Mouse (Mus musculus) heart, postnatal 36 days (tissue): ENCODE measurements around the gene Fbxo33. TPM values are rescaled to one million over a fixed set of nuclear protein-coding genes. Genes with fewer than 3 reads are reported as not detected.
"Not testable (repeated sequence)": the region's sequence is repeated elsewhere in the genome, so short reads cannot be mapped to it uniquely, and the experiment has no call there.

Experiments used
- DNase-seq, 2 experiments: peaks; one replicate each; pipeline ENCODE4 v3.0.0; 2021 to 2022
- intact Hi-C: fragments of 180-260 bp; cut with DNase I; formaldehyde crosslinking; loops from one replicate; pipeline ENCODE4 v1.15.1; 2025
- total RNA-seq, 2 experiments: library from RNA; stranded (reverse); gene quantifications; 2 replicates each; pipeline ENCODE4 v1.2.3; 2021

The Fbxo33 gene
- total RNA-seq = 10 to 100 TPM in 1 of 2 experiments, 1 to 10 TPM in 1; 9.0 to 10.7 TPM

DNA sequence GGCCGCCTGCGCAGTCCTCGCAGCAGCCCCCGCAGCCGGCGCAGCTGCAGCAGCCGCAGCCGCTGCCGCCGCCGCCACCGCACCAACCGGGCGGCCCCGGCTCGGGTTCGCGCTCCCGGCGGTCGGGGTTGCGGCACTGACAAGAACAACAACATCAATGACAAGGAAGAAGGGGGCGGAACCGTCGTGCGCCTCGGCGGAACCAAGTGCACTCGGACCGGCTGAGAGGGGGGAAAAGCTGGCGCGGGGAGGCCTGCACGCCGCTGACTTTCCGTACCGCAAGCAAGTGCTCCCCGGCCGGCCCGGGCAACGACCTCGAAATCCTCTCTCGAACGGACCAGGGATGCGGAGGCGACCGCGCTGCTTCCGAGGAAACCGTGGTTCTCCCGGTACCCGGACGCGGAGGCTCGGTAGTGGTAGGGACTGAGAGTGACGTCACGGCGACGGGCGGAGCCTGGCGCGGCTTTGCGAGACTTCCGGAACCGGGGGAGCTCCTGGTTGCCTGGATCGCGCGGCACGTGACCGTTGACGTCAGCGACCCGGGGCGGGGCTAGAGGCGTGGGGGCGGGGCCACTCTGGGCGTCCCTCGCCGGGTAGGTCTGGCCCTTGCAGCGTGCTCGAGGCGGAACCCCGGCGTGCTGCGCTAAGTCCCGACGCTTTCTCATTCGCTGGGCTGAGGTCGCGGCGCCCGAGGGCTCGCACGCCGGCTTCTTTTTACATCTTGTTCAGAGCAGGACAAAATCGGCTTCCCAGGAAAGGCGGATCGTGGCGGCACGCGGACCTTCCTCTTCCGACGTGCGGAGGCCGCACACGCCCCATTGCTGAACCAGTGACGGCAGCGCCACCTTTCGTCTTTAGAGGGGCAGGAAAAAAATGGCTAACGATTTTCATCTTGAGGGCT, at the start of gene Fbxo33:
TSS of gene Fbxo33 (minus strand) at position 401 of the 901 bp plus-strand sequence.
- intact Hi-C loops = loop anchor here (2.0 to 5.0 kb wide), 3 partner anchors 89 to 207 kb away; partner anchors contain the start of genes Gemin2, Pnn and Sec23a
- peak; percentile 96 to 97 for DNase-seq

DNA sequence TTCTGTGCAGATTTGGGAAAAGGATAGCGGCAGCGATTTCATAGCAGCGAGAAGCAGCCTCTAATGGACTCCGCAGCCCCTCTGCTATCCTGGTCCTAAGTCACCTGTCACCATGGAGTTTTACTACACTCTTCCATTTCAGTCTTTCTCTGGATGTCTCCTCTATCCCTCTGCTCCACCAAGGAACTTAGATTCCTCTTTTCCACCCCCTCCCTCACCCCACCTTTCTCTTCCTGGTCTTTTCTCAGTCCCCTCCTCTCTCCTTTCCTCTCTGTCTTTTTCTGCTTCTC, 46.4 kb upstream of the Fbxo33 start:
- intact Hi-C loops = loop anchor here (10.0 kb wide), 1 partner anchor 1319 kb away; no protein-coding TSS in a partner anchor
- DNase-seq = no peak

DNA sequence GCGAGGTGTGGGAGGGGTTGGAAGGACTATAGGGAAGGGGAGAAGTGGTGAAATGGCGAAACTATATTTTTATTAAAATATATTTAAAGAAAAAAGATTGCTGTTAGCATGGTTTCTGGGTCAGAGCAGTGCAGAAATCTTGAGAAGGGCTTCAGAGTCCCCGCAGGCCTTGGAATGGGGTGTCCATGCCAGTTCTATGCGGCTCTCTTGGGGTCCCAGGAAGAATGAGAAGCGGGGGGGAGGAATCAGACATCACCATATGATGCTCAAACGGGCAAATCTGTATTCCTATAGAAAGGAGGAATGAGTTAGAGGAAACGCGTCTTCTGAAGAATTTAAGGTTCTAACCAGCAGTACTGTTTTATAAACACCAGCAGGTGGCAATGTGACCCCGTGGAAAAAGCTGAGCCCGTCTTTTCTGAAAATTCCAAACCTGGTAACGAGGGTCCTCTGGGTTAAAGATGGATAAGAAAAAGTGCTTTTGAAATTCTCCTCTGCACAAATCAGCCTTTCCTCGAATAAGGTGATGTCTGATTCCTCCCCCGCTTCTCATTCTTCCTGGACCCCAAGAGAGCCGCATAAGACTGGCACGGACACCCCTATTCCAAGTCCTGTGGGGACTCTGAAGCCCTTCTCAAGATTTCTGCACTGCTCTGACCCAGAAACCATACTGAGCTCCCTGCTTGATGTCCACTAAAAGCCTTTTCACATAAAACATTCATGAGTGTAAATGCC, 45.8 kb upstream of the Fbxo33 start:
- DNase-seq = no peak
- intact Hi-C loops = loop anchor here (10.0 kb wide), 1 partner anchor 1319 kb away; no protein-coding TSS in a partner anchor

DNA sequence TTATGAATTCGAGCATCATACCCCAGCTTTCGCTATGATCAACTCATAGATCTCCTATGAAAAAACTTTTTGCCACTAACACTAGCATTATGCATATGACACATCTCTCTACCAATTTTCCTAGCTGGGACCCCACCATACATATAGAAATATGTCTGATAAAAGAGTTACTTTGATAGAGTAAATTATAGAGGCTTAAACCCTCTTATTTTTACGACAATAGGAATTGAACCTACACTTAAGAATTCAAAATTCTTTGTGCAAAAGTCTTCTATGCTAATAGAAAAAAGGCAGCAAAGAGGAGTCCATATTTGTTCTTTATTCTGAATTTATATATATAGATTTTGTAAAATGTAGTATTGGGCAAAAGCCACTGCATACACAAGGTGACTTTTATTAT, 43.3 kb upstream of the Fbxo33 start:
- intact Hi-C loops = loop anchor here (10.0 kb wide), 1 partner anchor 1322 kb away; no protein-coding TSS in a partner anchor
- DNase-seq = no peak

DNA sequence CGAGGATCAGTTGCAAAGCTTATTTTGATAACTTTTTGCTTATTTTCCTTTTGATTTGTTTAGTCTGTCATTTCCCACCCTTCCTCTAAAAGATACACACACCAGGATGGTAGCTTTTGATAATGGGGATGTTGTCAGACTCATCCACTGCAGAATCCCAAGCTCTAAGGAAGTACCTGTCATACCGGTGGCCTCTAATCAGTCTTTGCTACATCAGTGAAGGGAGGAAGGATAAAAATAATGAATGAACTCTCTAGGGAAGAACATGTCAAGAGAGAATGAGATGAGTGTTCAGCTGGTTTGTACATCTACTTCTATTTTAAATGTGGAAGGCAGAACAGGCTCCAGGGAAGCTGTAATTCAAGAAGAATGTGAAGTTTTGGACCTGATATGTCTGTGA, 41.3 kb upstream of the Fbxo33 start:
- intact Hi-C loops = loop anchor here (10.0 kb wide), 1 partner anchor 1324 kb away; no protein-coding TSS in a partner anchor
- DNase-seq = no peak

DNA sequence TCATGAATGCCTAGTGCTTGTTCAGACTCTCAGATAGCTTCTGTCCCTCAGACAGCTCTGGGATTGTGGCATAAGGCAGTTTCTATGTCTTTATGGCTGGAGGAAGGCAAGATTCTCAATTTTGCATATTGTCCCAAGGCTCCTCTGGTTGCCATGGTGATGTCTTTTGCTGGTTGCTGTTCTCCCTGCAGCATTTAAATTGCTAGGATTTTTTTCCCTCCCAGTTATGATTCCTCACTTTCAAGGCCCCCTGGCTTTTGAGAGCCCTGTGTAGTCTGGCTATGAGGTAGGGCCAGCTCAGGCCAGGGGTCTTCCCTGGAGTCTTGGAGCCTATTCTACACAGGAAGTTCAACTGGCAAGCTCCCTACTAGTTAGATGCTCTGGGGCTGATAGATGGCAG, 40.8 kb upstream of the Fbxo33 start:
- intact Hi-C loops = loop anchor here (10.0 kb wide), 1 partner anchor 1324 kb away; no protein-coding TSS in a partner anchor
- DNase-seq = no peak

DNA sequence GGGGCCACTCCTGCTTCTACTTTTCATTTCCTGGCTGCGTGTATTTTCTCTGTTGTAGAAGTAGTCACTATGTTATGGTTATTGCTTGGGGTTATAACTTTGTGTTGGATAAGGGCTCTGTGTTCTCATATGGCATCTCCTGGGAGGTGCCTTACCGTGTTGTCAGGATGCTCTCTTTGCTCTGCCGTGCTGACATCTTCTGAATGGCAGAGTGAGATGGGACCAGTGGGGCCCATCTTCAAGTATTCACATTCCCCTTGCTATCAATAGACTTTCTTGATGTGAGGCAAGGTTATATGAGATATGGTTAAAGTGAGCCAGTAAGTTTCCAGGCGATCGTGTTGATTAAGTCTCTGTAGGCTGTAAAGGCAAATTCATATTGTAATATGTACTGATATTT, 39.5 kb upstream of the Fbxo33 start:
- DNase-seq = no peak
- intact Hi-C loops = no loop called here

DNA sequence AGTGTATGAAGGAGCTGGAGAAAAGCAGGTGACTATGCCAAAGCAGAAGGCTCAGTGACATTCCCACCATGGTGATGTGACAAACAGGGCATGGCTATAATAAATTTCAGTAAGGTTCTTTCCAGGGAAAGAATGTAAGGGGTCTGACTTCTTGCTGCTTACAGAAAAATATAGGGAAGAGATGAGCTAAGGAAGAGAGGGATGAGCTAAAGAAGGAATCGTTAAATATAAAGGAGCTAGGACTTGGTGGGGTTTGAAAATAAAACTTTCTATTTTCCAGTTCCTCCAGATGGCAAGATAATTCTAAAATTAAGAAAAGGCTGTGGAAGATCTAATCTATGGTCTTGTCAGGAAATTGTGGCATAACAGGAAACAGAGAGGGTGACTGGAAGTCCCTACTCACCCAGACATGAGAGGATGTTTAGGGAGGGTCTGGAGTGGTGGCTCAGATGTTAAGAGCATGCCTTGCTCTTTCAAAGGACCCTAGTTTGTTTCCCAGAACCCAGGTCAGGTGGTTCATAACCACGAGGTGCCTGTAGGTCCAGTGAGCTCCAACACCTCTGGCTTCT, 30.8 kb upstream of the Fbxo33 start:
- intact Hi-C loops = no loop called here

DNA sequence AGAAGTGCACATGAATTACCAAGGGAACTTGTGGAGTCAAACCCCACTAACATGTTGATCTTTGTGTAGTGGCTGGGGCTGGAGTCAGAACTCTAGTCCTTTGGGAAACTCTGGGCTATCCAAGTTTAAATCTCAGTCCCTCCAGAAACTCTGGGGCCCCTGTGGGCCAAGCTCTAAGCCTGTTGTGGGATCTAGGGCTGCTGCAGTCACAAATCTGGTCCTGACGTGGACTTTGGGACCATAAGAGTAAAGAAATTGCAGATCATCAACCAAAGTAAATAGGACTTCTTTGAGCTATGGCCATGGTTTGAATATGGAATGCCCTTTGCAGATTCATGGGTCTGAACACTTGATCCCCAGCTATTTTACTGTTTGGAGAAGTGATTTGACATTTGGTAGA, 29.4 kb upstream of the Fbxo33 start:
- no peak for DNase-seq
- intact Hi-C loops = no loop called here

More for the DNA sequence above, 30.8 kb upstream of the Fbxo33 start:
- no peak for DNase-seq

DNA sequence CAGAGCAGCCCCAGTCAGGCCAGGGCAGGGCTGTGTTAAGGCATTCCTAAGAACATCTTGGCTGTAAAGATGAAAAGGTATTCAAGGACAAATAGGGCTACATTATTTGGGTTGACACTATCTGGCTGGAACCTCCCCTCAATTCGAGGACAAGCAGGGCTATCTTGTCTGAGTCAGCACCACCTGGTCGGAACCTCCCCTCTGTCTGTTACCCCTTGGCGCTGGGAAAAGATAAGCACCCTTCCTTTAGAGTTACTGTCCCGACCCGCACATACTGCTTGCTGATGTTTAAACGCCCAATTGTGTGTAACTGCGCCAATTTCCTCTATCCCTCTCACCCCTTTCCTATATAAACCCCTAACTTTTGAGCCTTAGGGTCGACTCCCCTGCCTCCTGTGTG, 21.5 kb upstream of the Fbxo33 start:
- intact Hi-C loops = not testable (repeated sequence)

DNA sequence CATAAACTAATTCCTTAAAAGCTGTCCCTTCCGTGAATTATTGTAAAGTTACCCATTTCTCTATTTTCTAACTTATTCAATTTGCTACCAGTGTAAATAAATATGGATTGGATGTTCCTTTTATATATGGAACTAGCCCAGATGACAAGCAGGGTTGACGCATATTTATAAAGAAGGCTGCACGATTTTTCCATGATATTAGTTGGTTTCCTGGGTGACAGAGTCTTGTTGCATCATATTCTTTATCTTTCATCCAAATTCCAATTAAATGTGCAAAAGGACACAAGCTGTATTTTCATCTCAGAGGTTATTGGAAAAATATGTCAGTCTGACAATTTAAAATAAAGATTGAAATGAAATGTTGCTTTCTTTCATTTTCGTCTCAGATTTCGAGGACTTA, 18.9 kb upstream of the Fbxo33 start:
- intact Hi-C loops = no loop called here
- DNase-seq = no peak

More for the DNA sequence above, 21.5 kb upstream of the Fbxo33 start:
- DNase-seq = not testable (repeated sequence)

DNA sequence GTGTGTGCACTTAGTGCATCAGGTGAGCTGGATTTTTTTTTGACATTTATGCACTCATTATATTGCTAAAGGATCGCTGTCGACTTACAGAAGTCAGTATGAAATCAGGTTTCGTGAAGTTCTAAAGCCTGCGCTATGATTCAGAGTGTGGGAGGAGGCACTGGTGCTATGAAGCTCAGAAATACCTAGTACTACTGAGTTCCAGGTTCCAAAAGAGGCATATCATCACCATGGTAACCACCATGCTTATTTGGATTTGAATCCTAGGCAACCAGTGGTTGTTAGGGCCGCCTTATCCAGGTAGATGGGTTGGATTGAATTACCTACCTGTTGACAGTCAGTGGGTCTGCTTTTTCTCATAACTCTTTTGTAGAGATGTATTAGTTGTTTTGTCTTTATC, 8.9 kb upstream of the Fbxo33 start:
- DNase-seq = no peak
- intact Hi-C loops = no loop called here

DNA sequence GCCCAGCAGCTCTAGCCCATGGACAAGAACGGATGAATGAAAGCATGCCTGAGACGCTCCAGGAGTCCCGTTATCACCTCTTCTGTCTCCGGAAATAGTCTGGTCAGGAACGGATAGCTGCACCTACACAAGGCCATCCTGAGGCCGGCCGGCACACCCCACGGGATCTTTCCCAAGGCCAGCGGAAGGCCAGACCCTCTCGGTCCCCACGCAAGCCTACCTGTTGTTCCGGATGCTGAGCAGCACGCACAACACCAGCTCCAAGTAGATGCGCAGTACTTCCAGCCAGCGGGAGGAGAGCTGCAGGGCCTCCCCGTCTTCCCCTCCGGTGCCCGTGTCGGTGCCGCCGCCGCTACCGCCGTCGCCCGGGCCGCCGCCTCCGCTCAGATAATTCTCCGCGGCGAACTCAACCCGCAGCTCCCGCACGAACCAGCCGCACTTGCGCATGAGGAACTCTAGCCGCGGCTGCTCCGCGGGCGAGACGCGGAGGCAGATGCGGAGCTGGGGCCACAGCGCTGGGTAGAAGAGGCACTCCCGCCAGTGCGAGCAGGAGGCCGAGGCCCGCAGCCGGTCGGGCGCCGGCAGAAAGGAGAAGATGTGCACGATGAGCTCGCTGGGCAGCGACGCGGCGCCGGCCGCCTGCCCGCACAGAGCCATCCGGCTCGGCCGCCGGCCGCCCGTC, 744 bp downstream of the Fbxo33 start:
- DNase-seq = peak in 1 of 2 experiments; percentile 27
- intact Hi-C loops = loop anchor here (2.0 to 5.0 kb wide), 3 partner anchors 88 to 206 kb away; partner anchors contain the start of genes Gemin2, Pnn and Sec23a

DNA sequence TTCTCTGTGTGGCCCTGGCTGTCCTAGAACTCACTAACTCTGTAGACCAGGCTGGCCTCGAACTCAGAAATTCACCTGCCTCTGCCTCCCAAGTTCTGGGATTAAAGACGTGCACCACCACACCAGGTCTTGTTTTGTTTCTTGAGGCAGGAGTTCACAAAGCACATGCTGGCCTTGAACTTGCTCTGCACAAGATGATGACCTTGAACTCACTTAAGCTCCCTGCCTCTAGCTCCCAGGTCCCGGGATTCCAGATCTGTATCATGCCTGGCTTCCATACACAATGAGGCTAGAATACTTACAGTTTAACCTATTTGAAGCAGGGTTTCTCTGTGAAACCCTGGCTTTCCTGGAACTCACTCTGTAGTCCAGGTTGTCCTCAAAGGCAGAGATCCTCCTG, 2.2 kb downstream of the Fbxo33 start:
- no peak for DNase-seq
- intact Hi-C loops = loop anchor here (5.0 kb wide), 2 partner anchors 150 to 205 kb away; partner anchors contain the start of genes Gemin2, Pnn and Sec23a

DNA sequence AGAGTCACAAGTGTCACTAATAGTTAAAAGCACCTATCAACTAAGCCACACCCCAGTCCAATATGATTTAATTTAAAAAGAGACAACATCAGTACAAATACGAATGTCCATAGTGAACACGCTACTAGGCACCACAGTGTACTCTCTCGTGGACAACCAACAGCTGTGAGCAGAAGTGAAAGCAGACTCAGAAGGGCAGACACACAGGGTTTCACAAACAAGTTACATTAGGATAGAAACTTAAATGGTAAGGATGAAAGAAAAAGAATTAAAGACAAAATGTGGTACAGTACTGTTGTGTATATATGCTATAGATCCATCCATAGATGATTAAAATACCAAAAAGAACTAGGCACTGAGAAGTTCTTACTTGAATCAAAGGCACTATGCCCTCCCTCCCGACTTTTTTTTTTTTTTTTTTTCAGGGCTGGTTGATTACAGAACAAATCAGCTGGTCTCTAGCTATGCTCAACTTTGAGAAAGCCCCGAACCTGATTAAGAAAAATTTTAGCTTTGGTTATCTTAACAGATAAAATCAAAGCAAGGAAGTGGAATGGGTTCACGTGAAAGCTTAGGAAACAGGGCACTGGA, 2.8 kb downstream of the Fbxo33 start:
- intact Hi-C loops = loop anchor here (5.0 kb wide), 2 partner anchors 149 to 204 kb away; partner anchors contain the start of genes Gemin2, Pnn and Sec23a

DNA sequence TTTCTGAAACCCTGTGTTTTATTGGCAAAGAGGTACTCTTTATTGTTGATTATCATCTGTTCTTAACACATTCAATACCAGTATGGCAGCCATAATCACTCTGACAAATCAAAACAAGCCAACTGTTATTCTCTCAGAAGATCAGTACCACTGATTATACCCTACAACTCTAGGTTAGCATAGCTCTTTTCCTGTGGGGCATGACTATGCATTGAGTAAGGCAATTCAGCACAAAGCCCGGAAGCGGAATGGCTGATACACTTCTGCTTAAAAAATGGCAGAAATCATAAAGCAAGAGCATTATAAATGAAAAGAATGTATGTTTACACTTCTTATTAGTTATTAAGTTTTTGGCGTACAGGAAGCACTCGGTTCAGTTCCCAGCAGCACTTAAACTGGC, 3.3 kb downstream of the Fbxo33 start:
- DNase-seq = no peak
- intact Hi-C loops = loop anchor here (5.0 kb wide), 2 partner anchors 149 to 204 kb away; partner anchors contain the start of genes Gemin2, Pnn and Sec23a

More for the DNA sequence above, 2.8 kb downstream of the Fbxo33 start:
- DNase-seq = no peak

DNA sequence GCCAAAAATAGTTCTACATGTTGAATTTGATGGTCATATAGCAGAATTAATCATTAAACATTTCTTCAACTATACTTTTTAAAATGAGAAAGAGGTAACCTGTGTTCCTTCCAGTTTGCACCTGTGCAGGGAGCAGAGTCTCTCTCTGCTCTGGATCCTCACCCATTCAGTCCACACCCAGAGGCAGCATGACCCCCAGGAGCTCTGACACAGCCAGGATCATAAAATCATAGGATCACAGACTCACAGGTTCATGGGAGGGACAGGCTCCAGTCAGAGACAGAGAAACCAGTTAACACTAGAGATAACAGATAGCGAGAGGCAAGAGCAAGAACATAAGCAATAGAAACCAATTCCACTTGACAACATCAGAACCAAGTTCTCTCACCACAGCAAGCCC, 11.7 kb downstream of the Fbxo33 start:
- no peak for DNase-seq
- intact Hi-C loops = no loop called here

DNA sequence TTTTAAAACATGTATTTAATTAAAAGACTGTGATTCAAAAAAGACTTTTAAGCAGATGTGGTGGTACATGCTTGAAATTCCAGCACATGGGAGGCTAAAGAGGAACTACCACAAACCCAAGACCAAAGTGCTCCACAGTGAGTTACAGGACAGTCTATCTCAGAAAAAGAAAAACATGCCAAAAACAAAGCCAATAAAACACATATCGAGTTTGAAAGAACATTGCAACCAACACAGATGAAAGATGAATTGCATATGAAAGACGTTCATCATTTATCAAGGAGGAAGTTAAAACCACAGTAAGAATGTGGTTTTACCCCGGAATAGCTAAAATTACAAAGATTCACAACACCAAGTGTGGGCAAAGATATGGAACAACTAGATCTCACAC, 12.5 kb downstream of the Fbxo33 start:
- DNase-seq = no peak
- intact Hi-C loops = no loop called here

DNA sequence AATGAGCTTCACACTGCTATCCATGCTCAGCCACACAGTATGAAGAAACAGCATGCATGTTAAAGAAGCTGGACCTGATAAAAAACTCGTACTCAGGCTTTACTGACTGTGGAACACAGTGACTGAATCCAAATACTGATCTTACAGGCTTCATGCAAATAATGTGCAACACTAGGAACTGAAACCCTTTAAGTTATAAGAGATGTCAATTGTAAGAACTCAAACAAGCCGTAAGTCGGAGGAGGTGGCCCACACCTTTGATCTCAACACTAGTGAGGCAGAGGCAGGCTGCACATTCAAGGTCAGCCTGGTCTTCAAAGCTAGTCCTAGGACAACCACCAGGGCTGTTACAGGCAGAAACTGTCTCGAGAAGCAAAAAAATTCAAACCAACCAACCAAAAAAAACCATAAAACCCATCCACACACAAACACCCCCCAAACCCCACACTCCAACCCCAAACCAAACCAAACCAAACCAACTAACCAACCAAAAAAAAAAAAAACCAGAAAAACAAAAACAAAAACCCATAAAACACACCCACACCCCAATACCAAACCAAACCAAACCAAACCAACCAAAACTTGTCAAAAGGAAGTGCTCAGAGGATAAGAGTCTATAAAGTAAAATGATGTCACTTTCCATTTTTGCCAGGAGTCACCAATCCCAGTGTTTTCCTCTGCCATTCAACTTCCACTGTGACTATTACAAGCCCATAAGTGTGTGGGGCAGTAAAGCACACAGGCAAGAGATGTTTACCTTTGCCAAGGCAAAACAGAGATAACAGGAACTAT, 13.1 kb downstream of the Fbxo33 start:
- DNase-seq = no peak
- intact Hi-C loops = no loop called here
